Mouse (Mus musculus) kidney, postnatal 36 days (tissue): ENCODE measurements around the gene Cbln3.
A peak's percentile ranks its signal among the peaks of the same experiment; 100 is the strongest.

ENCODE experiments used
- DNase-seq, 2 experiments: peaks; one replicate each; pipeline ENCODE4 v3.0.0; 2021 to 2022; ENCODE audit warnings: mixed read lengths in 2 of 2

The Cbln3 gene

DNA sequence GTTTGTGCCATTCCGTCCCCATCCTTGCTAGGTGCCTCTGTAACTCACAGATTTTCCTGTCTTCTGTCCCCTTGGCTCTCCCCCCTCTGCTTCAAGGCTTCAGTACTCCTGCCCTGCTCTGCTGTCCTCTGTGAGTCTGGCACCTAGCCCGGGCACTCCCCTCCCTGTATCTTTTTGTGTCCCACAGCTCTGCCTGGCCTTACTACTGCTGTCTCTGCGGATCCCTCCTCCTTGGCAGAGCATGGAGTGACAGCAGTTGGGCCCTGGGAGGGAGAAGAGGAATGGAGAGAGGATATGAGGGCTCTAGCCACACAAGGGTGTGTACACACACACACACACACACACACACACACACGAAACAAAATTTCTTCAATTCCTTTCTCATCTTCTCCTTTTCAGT lies at the start of gene Cbln3:
Gene Cbln3, minus strand, starts transcription at position 227 of the 400 bp plus-strand sequence.
- DNase-seq, result peak; percentile 79 to 83

DNA sequence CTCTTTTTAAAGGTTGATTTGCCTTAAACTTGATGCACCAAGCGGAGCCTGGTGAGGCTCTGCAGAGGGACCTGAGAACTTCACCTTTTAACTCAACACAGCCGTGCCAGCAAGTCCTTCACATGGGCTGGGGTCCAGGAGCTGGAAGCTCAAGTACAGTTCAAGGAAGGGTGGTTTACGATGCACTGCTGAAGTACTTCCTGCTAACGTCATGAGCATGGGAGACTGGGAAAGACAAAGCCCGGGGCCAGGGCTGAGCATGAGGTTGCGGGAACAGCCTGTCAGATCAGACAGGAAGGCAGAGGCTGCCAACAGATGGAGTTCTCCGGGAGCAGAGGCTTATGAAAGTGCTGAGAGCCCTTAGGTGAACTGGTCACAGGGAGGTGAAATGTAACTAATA lies 49.4 kb upstream of the Cbln3 start:
- peak; percentile 57 to 63 for DNase-seq

- DNase-seq, result no peak
Observed at GRCm38 (mm10) chr14:55929263-55929997, 45.2 kb upstream of the Cbln3 start.

- DNase-seq, result no peak
Observed at GRCm38 (mm10) chr14:55926847-55927246, 42.7 kb upstream of the Cbln3 start.

DNA sequence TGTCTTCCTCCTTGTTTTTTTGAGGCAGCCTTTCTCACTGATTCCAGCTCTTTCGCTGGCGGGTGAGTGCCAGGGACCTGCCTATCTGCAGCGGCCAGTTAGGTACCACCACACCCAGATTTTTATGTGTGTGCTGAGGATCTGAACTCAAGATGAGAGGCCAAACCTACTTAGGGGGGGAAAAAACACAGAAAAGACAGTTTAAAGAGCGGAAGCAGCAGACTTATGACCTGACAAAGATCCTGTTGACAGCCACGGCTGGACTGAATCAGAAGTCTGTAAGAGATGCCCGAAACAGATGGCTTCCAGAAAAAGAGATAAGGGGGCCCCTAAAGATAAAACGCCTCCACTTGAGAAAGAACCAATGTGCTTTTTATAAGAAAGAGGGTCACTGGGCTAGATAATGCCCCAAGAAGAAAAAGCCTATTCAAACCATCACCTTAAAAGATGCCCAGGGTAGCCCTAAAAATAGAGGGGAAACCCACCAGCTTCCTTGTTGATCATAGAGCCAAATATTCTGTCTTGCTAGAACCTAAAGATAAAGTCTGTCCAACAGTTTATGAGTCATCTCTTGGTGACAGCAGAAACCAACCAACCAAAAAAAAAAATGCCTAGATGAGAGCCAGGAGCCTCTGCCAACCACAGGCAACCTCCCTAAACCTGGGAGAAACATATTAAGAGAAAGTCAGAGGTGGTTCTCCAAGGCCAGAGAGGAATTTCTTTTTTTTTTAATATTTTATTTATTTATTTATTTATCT lies 38.5 kb upstream of the Cbln3 start:
- DNase-seq, result no peak

GRCm38 (mm10) chr14:55918240-55919082 lies 34.3 kb upstream of the Cbln3 start:
- peak; percentile 84 to 86 for DNase-seq

- DNase-seq, result no peak
Observed at GRCm38 (mm10) chr14:55913406-55913805, 29.2 kb upstream of the Cbln3 start.

DNA sequence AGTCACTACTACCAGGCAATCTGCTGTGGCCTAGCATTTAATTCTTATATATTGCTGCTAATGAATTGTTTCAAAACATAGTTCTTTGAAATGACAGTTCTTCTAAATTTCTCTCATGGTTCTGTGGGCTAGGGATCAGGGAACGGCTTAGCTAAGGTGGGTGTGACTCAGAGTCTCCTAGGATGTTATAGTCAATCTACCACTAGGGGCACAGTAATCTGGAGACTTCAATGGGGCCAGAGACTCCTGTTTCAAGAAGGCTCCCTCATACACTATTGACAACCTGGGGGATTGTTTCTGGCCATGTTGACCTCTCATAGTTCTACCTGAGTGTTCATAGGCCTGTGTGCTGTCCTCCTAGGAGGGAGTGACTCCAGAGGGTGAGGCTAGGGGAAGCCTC lies 21.3 kb upstream of the Cbln3 start:
- DNase-seq, result no peak

DNA sequence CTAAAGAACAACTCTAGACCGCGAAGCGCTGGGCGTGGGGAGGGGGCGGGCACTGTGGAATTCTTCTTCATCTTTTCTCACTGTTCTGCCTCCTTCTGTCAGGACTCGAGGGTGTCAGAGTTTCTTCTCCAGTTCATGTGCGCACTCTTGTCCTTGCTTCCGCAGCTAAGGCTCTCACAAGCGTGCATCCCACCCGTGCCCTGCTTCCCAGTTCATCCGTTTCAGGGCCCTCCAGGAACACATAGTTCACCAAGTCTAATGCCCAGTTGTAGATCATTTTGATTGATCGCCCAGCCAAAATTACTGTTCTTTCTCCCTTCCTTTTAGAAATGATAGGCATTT lies 16.2 kb upstream of the Cbln3 start:
- DNase-seq, result no peak

DNA sequence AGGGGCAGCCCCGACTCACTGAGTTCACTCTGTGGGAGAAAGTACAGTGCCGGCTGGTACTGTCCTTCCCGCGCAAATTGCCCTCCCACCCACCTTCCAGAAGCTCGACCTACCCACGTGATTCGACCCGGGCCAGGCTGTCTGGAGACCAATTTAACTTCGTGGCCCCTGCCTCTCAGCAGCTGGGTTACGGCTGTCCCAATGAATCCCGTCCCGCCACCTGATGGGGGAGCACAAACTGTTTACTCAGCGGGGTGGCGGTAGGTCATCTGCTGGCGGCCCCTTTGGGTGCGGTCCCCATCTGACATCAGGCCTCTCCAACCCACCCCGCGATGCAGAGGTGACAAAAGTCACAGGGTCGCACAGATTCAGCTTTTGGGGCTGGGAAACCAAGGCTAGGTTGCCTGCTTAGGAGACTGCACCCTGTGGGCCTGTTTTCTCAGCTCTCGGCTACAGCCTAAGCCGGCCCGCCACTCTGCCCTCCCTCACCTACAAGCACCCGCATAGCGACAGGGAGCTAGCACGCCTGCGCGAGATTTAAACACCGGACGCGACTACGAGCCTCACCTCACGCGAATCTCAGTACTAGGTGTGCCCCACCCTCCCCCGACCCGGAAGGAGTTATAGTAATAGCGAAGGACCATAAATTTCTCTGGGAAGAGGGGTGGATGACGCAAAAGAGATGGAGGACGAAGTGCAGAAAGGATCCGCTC lies 15.7 kb upstream of the Cbln3 start, which contains the start of gene Sdr39u1:
Gene Sdr39u1, minus strand, starts transcription at position 593 of the 713 bp plus-strand sequence.
- DNase-seq, result peak; percentile 92 to 93

- DNase-seq, result no peak
Observed at GRCm38 (mm10) chr14:55898947-55899346, 14.8 kb upstream of the Cbln3 start.

GRCm38 (mm10) chr14:55897671-55898070 lies 13.5 kb upstream of the Cbln3 start:
- DNase-seq, result peak in 1 of 2 experiments; percentile 64

GRCm38 (mm10) chr14:55886571-55887382 lies 2.6 kb upstream of the Cbln3 start:
- peak in 1 of 2 experiments; percentile 34 for DNase-seq

DNA sequence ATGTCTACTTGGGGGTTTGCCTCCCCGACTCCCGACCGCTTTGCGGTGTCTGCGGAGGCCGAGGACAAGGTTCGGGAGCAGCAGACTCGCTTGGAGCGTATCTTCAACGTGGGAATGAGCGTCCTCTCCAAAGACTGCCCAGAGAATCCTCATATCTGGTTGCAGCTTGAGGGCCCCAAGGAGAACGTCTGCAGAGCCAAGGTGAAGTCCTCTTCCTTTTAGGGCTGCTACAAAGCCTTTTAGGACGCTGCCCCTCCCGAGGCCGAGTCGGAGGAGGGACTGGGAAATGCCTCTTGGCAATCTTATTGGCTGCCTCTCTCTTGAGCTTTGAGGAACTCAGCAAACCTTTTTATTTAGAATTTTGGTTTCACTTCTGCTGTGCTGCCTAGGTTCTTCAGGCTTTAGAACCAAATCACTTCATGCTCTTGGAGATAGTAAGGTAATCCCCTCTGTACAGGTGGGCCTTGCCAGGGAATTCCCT lies 1.6 kb upstream of the Cbln3 start:
- DNase-seq, result peak; percentile 72 to 73

GRCm38 (mm10) chr14:55885114-55885790 lies 1.1 kb upstream of the Cbln3 start:
- DNase-seq, result no peak

DNA sequence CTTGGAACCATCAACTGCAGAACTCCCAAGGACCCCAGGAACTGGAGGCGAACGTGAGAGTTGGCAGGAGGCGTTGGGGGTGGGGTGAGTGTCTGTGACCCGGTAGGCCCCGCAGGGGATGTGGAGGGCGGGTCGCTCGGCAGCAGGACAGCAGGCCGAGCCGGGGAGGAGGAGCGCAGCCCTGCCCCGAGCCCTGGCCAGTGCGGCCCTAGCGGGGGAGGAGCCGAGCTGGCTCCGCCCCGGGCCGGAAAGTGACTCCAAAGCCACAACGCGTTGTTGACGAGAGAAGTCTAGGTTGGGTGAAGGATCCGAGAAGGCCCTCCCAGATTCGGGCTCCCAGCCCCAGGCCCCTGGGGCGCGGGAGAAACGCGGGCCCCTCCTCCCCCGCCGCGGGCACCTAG lies 521 bp upstream of the Cbln3 start, which contains the start of gene Khnyn:
Gene Khnyn, plus strand, starts transcription at position 235 of the 401 bp plus-strand sequence.
- peak; percentile 96 for DNase-seq

DNA sequence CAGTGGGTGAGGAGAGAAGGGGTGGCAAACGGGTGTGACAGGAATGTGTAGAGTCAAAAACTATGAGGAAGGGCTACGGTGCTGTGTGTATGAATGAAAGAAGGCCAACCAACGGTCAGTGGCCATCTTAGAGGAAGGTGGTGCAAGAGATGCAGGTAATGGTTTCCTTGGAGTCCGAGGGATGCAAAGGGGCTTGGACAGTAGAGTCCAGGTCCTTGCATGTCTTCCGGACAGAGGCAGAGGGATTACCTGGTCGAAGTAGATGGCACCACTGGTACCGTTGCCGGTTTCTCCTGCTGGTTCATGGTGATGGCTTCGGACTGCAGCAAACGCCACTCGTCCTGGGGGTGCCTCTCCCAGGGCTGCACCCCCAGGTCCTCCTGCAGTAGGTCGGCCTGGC lies 529 bp downstream of the Cbln3 start:
- DNase-seq, result no peak

DNA sequence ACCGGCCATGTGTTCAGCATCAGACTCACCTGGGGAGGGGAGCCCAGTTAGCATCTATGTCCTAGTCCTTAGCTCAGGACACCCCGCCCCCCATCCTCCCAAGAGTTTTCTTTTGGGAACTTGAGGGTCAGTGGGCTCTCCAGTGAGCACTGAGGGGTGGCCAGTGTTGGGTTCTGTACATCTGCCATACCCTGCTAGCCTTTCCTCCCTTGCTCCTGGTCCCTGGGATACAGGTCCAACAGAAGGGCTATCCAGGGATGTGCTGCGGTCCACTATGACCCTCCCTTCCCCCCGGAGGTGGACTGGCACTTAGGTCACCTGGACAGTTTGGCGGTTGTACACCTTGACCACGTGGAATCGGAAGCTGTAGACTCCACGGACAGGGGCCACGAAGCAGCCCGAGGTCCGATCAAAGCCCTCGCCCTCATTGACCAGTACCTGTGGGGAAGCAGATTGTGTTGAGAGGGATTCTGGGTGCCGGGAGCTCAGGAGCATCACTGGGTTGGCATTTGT lies 987 bp downstream of the Cbln3 start:
- no peak for DNase-seq

GRCm38 (mm10) chr14:55882171-55882641 lies 2.0 kb downstream of the Cbln3 start:
- DNase-seq, result peak; percentile 69 to 82

- DNase-seq, result no peak
Observed at GRCm38 (mm10) chr14:55880982-55881381, 3.2 kb downstream of the Cbln3 start.
